Mouse (Mus musculus): ENCODE measurements at regions not wholly inside any gene's neighbourhood (a gene's known extent, or its start where the extent isn't known, plus 50 kb on each side); places are given as distances from the start of the nearest gene placed in this dataset.

DNA sequence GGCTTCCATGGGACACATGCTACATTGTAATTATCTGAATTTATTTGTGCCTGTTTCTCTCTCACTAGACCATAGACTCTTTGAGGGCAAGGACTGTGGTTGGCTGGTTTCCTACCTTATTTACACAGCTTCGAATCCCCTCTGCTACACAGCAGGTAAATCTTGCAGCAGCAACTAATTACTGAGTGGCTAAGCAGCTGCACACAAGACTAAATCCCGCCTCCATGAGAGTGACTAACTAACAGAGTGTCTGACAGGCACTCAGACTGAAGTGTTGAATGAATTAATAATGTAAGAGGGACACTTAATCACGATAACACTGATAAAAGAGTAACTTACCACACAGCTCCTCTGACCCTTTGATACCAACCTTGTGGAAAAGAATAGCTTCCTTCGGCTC, 111.9 kb upstream of the Lrig1 start:
- H3K4me3 ChIP-seq (ENCODE audit: low read depth, low read length), result no peak overlapping the region
- 17% methylated on average over 4 of the region's 4 CpGs for WGBS
- H3K4me2 ChIP-seq (replicated peaks; ENCODE audit: low read depth, low read length), result no peak overlapping the region
- no peaks in the 10 kb centered on the region for H3K27me3 ChIP-seq (replicated peaks; ENCODE audit: insufficient read depth, low read length)
- no peak overlapping the region for H3K9ac ChIP-seq (replicated peaks; ENCODE audit: low read depth)
- H3K4me1 ChIP-seq (ENCODE audit: insufficient read depth, low read depth, low read length), result peaks cover 2% of the 10 kb centered on the region; the same call in 1 of the 2 replicates
- no peak for ATAC-seq
- no peaks in the 10 kb centered on the region for H3K36me3 ChIP-seq (ENCODE audit: insufficient read depth, low read length)
- no peaks in the 10 kb centered on the region for H3K9me3 ChIP-seq (ENCODE audit: low read length)
- TF ChIP-seq EP300 (IDR thresholded peaks at IDR 0.05) (no peak), CTCF (IDR thresholded peaks at IDR 0.05) (no peak)
- H3K27ac ChIP-seq (ENCODE audit: low read length), result no peak overlapping the region
- no peak for DNase-seq (ENCODE audit: low spot score)

DNA sequence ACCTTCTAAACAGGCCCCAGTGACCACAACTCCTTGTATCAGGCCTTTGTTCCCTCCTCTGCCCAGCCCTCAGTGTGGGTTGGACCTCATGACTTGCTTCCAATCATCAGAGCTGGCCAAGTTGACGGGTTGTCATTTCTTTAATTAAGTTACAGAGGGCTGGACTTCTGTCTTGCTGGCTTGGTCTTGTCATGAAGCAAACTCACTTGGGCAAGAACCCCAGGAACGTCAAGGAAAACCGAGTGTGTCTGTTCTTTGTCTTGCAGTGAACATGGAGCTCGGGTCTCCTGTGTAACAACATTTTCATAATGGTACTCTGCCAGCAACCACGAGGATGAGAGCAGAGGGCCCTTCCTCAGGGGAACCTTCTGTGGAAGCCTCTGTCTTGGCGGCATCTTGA, 107.3 kb upstream of the Lrig1 start:
- no peak overlapping the region for H3K9ac ChIP-seq (replicated peaks; ENCODE audit: low read depth)
- no peak overlapping the region for H3K4me2 ChIP-seq (replicated peaks; ENCODE audit: low read depth, low read length)
- no peaks in the 10 kb centered on the region for H3K9me3 ChIP-seq (ENCODE audit: low read length)
- TF ChIP-seq EP300 (IDR thresholded peaks at IDR 0.05) (no peak), CTCF (IDR thresholded peaks at IDR 0.05) (no peak)
- DNase-seq (ENCODE audit: low spot score) (no peak), ATAC-seq (no peak)
- no peaks in the 10 kb centered on the region for H3K36me3 ChIP-seq (ENCODE audit: insufficient read depth, low read length)
- no peak overlapping the region for H3K4me3 ChIP-seq (ENCODE audit: low read depth, low read length)
- H3K27ac ChIP-seq (ENCODE audit: low read length), result no peak overlapping the region
- H3K4me1 ChIP-seq (ENCODE audit: insufficient read depth, low read depth, low read length), result no peaks in the 10 kb centered on the region
- H3K27me3 ChIP-seq (replicated peaks; ENCODE audit: insufficient read depth, low read length), result no peaks in the 10 kb centered on the region
- WGBS, result 81% methylated on average over 6 of the region's 6 CpGs

DNA sequence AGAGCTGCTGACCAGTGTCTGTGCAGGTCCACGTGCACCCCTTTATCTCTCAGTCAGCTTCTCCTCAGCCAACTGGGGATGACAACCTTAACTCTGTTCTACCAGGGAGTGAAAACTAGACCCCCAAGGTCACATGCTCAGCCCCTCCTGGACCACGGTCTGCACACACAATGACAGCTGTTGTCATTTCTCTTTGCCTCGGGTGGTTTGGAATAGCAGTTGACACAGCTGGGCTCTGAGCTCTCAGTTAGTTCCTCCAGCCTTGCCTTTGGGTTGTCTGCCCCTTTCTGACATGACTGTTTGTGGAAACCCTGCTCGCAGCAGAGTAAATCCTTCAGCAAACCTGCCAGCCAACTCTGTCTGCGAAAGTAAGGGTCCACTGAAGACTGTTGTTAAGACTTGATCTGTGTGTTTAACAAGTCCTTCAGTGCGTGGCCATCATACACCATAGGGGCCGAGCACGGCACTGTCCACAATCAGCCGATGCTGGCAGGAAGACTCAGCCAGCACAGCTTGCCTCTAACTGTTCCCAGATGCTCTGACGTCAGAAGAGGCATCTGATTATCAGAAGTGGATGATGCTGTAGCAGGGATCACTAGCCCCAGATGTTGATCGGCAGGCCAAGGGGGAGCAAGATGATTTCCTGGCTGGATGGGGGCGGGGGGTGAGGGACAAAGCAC, 106.7 kb upstream of the Lrig1 start:
- Histone ChIP-seq H3K9me3 (ENCODE audit: low read length) (no peaks in the 10 kb centered on the region), H3K9ac (replicated peaks; ENCODE audit: low read depth) (no peak overlapping the region), H3K27ac (ENCODE audit: low read length) (no peak overlapping the region), H3K27me3 (replicated peaks; ENCODE audit: insufficient read depth, low read length) (no peaks in the 10 kb centered on the region), H3K36me3 (ENCODE audit: insufficient read depth, low read length) (no peaks in the 10 kb centered on the region), H3K4me3 (ENCODE audit: low read depth, low read length) (no peak overlapping the region), H3K4me2 (replicated peaks; ENCODE audit: low read depth, low read length) (no peak overlapping the region), H3K4me1 (ENCODE audit: insufficient read depth, low read depth, low read length) (no peaks in the 10 kb centered on the region)
- TF ChIP-seq EP300 (IDR thresholded peaks at IDR 0.05), result no peak
- no peak for TF ChIP-seq CTCF (IDR thresholded peaks at IDR 0.05)
- WGBS, result 45% methylated on average over 12 of the region's 12 CpGs
- ATAC-seq (no peak), DNase-seq (ENCODE audit: low spot score) (no peak)

- ATAC-seq (no peak; the same call in 1 of the 2 replicates), DNase-seq (ENCODE audit: low spot score) (peak; percentile 48)
- H3K27ac ChIP-seq (ENCODE audit: low read length), result no peak overlapping the region
Measured at GRCm38 (mm10) chr6:94805685-94806084, 105.7 kb upstream of the Lrig1 start.

GRCm38 (mm10) chr6:94804284-94804815, 104.4 kb upstream of the Lrig1 start:
- ATAC-seq, result no peak
- Histone ChIP-seq H3K36me3 (ENCODE audit: insufficient read depth, low read length) (no peaks in the 10 kb centered on the region), H3K4me1 (ENCODE audit: insufficient read depth, low read depth, low read length) (no peaks in the 10 kb centered on the region), H3K4me2 (replicated peaks; ENCODE audit: low read depth, low read length) (no peak overlapping the region), H3K27ac (ENCODE audit: low read length) (no peak overlapping the region), H3K9ac (replicated peaks; ENCODE audit: low read depth) (no peak overlapping the region), H3K9me3 (ENCODE audit: low read length) (no peaks in the 10 kb centered on the region), H3K27me3 (replicated peaks; ENCODE audit: insufficient read depth, low read length) (no peaks in the 10 kb centered on the region), H3K4me3 (ENCODE audit: low read depth, low read length) (no peak overlapping the region)
- TF ChIP-seq EP300 (IDR thresholded peaks at IDR 0.05) (no peak), CTCF (IDR thresholded peaks at IDR 0.05) (no peak)
- 63% methylated on average over 10 of the region's 10 CpGs for WGBS
- no peak for DNase-seq (ENCODE audit: low spot score)

More at GRCm38 (mm10) chr6:94805685-94806084, 105.7 kb upstream of the Lrig1 start:
- no peak for TF ChIP-seq EP300 (IDR thresholded peaks at IDR 0.05)
- TF ChIP-seq CTCF (IDR thresholded peaks at IDR 0.05), result no peak
- Histone ChIP-seq H3K27me3 (replicated peaks; ENCODE audit: insufficient read depth, low read length) (no peaks in the 10 kb centered on the region), H3K4me2 (replicated peaks; ENCODE audit: low read depth, low read length) (no peak overlapping the region), H3K9me3 (ENCODE audit: low read length) (no peaks in the 10 kb centered on the region), H3K9ac (replicated peaks; ENCODE audit: low read depth) (no peak overlapping the region), H3K4me3 (ENCODE audit: low read depth, low read length) (no peak overlapping the region), H3K4me1 (ENCODE audit: insufficient read depth, low read depth, low read length) (no peaks in the 10 kb centered on the region), H3K36me3 (ENCODE audit: insufficient read depth, low read length) (no peaks in the 10 kb centered on the region)
- 11% methylated on average over 6 of the region's 6 CpGs for WGBS

DNA sequence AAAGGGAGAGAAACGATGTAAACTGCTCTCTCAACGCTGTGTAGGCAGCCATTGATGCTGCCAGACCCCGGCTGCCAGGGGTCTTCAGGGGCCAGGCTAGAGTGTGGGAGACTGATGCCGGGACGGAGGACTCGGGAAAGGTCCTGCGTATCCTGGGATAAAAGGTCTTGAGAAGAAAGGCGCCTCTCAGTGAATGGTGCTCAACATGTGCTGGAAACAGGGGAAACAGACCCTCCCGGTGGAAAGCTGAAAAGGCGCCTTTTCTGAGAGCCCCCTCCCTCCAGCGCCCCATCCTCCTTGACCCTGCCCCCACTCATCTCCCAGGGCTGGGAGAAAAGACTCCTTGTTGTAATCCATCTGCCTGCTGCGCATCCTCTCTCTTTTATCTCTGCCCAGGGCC, 101.1 kb upstream of the Lrig1 start:
- ATAC-seq, result no peak
- WGBS, result 27% methylated on average over 12 of the region's 12 CpGs
- DNase-seq (ENCODE audit: low spot score), result no peak
- Histone ChIP-seq H3K36me3 (ENCODE audit: insufficient read depth, low read length) (no peaks in the 10 kb centered on the region), H3K4me3 (ENCODE audit: low read depth, low read length) (peak overlapping the region; percentile 19), H3K4me1 (ENCODE audit: insufficient read depth, low read depth, low read length) (no peaks in the 10 kb centered on the region), H3K9me3 (ENCODE audit: low read length) (0 out of 2 replicates have a peak, but pooled peaks cover 5% of the 10 kb centered on the region), H3K27ac (ENCODE audit: low read length) (no peak overlapping the region), H3K27me3 (replicated peaks; ENCODE audit: insufficient read depth, low read length) (no peaks in the 10 kb centered on the region), H3K9ac (replicated peaks; ENCODE audit: low read depth) (no peak overlapping the region), H3K4me2 (replicated peaks; ENCODE audit: low read depth, low read length) (peak overlapping the region; percentile 32)
- TF ChIP-seq EP300 (IDR thresholded peaks at IDR 0.05), result no peak
- no peak for TF ChIP-seq CTCF (IDR thresholded peaks at IDR 0.05)
